Mouse (Mus musculus) layer of hippocampus, adult 9-11 months (tissue): Measurements from ENCODE around the gene Ereg.
A peak's percentile ranks its signal among the peaks of the same experiment; 100 is the strongest.

ENCODE experiments used
- DNase-seq: peaks from one replicate; pipeline ENCODE4 v3.0.0; 2022

Gene Ereg

GRCm38 (mm10) chr5:91113967-91114366 lies 39.5 kb downstream of the Ereg start:
- DNase-seq = no peak

DNA sequence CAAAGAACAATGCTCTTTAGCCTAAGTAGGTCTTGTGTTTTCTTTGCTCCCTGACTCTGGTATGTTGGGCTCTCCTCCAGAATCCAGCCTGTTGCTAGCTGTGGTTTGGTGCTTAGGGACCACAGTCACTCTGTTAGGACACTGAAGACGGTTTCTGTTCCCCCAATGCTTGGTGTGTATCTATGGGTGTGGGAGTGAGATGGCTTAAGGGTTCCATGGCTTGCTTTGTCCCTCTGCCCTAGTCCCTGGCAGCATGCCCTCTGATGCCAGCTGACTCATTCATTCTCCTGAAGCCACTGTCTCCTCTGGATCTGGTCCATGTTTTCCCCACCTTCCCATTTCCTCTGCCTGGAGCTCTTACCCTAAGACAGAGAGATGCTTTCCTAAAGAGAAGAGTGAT lies 40.2 kb downstream of the Ereg start:
- no peak for DNase-seq

GRCm38 (mm10) chr5:91118618-91119017 lies 44.2 kb downstream of the Ereg start:
- no peak for DNase-seq

GRCm38 (mm10) chr5:91123404-91123803 lies 49.0 kb downstream of the Ereg start:
- DNase-seq = no peak

DNA sequence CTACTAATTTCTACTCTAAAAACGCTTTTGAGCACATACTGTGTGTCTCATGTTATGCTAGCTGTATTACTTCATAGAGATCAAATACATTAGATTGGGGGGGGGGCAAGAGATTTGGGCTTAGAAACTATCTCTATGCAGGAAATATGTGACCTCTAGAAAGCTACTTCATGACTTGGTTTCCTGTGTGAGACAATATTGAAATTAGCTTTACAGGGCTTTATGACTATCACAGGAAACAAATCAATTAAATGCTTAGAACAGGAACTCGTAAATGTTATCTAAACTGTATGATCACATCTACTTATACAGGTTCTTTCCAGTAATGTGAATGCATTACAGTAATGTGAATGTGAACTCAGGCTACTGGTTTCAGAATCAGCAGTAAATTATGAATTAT lies 49.7 kb downstream of the Ereg start:
- DNase-seq = no peak

DNA sequence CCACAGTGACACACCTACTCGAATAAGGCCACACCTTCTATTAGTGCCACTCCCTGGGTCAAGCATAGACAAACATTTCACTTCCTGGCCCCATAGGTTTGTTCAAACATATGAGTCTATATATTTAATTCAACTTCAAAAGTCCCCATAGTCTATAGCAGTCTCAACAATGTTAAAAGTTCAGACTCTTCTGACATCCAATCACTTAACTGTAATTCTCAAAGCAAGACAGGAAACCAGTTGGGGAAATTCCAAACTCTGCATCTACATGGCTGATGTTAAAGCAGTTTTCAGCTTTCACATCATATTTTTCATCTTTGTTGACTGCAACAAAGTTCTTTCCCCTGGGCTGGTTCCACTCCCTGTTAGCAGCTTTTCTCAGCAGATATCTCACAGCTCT lies 52.2 kb downstream of the Ereg start:
- DNase-seq = no peak

DNA sequence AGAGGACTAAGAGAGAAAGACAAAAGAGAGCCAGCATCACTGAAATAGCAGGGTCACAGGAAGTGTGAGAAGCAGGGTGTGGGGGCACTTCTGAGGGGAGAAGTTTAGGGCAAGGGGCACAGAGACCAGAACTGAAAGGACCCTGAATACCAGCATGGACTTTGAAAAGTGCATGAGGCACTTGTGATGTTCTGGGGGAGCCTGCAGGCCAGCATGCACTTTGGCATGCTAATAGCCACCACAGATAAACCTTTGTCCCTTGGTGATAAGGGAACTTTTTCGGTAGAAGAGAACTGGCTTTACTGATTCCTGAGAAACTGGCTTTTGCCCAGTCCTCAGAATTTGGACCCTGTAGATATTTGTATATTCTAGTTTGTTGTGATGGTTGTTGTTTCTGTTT lies 60.5 kb downstream of the Ereg start:
- no peak for DNase-seq

GRCm38 (mm10) chr5:91138970-91139369 lies 64.5 kb downstream of the Ereg start:
- DNase-seq = no peak

GRCm38 (mm10) chr5:91139446-91139873 lies 65.0 kb downstream of the Ereg start, which contains the start of gene Areg:
Areg (plus strand) TSS chr5:91139599.
- peak; percentile 2 for DNase-seq

- no peak for DNase-seq
These were observed 66.5 kb downstream of the Ereg start for GRCm38 (mm10) chr5:91140896-91141448.
